Mouse (Mus musculus): ENCODE data around the gene Krtap4-7. TPM values are rescaled to one million over a fixed set of nuclear protein-coding genes. Genes with fewer than 3 reads are reported as not detected.

The Krtap4-7 gene
- not detected in 4 replicates for total RNA-seq (2023; ENCODE audit: inconsistent age)

GRCm38 (mm10) chr11:99643635-99644139, at the start of gene Krtap4-7:
Gene Krtap4-7 (minus strand): TSS chr11:99644089.

GRCm38 (mm10) chr11:99690463-99690862, 46.6 kb upstream of the Krtap4-7 start, which contains the start of gene Gm14190:
Gene Gm14190 (minus strand): TSS chr11:99690740.

GRCm38 (mm10) chr11:99665860-99666259, 22.0 kb upstream of the Krtap4-7 start, which contains the start of gene Krtap4-6:
Gene Krtap4-6 (minus strand): TSS chr11:99665960.

DNA sequence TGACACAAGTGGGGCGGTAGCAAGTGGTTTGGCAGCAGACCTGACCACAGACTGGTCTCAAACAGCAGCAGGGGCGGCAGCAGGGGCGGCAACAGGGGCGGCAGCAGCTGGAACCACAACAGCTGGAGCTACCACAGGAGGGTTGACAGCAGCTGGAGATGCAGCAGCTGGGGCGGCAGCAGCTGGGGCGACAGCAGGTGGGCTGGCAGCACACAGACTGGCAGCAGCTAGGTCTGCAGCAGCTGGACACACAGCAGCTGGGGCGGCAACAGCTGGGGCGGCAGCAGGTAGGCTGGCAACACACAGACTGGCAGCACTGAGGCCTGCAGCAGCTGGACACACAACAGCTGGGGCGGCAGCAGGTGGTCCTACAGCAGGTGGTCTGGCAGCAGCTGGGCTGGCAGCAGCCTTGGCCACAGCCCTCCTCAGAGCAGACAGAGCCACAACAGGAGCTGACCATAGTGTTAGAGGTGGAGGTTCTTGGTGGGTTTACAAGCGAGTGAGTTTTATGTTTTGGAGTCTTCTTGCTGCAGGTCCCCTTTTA, 14.7 kb upstream of the Krtap4-7 start, which contains the start of gene Gm11563:
Gene Gm11563 (minus strand): TSS at position 494 of the 544 bp plus-strand sequence.

DNA sequence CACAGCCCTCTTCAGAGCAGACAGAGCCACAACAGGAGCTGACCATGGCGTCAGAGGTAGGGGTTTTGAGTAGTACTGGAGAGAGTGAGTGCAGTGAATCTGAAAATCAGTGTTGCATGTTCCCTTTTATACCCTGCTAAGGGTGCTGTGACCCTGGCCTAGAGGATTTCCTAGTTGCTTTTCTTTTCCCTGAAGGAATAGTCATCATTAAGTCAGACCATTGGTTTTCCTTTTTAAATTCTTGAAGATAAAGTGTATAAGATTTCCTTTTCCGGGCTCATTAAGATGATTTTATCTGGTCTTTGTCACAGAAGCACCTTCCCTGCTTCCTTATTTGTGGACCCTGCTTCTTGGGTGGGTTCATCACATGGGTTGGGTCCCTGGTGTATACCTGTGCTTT, 6.2 kb upstream of the Krtap4-7 start, which contains the start of gene Gm11555:
Gene Gm11555 (minus strand): TSS at position 101 of the 400 bp plus-strand sequence.

GRCm38 (mm10) chr11:99634653-99635134, 9.2 kb downstream of the Krtap4-7 start, which contains the start of gene Krtap4-2:
Gene Krtap4-2 (minus strand): TSS chr11:99635084.

GRCm38 (mm10) chr11:99628138-99628537, 15.8 kb downstream of the Krtap4-7 start, which contains the start of gene Krtap4-1:
Gene Krtap4-1 (minus strand): TSS chr11:99628238.

DNA sequence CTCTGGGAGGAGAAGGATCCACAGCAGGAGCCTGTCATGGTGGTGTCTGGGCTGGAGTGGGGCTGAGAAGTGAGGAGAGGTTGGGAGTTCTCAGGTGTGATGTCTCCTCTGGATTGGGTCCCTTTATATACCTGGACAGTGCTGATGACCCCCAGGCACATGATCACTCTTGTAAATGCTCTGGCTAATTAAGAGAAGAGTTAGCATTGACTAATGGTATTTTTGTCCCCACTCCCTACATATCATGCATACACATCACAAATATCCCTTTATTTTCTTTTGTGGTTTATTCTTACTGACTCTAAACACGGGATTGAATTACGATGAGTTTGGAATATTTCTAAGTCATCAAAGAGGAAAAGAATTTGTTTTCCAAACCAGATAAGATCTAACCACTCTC, 23.6 kb downstream of the Krtap4-7 start, which contains the start of gene Gm11562:
Gene Gm11562 (minus strand): TSS at position 101 of the 400 bp plus-strand sequence.

GRCm38 (mm10) chr11:99614796-99615363, 29.0 kb downstream of the Krtap4-7 start, which contains the start of gene Krtap2-4:
Gene Krtap2-4 (minus strand): TSS chr11:99614846.

GRCm38 (mm10) chr11:99610089-99610488, 33.8 kb downstream of the Krtap4-7 start, which contains the start of gene Gm11937:
Gene Gm11937 (minus strand): TSS chr11:99610189.

GRCm38 (mm10) chr11:99603208-99603607, 40.7 kb downstream of the Krtap4-7 start, which contains the start of gene Gm11938:
Gene Gm11938 (minus strand): TSS chr11:99603308.

DNA sequence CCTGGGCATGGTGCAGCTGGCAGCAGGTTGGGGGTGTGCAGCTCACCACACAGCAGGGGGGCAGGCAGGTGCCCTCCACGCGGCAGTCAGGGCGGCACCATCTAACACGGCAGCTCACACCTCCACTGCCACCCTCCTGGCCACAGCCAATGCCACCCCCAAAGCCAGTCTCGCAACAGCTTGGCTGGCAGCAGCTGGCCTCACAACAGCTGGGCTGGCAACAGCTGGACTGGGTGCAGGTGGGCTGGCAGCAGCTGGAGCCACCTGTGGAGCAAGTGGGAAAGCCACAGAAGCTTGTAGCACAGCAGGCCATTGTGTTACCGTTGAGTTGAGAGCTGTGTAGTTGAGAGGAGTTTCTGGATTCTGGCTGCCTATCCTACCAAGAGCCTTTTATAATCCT, 46.1 kb downstream of the Krtap4-7 start, which contains the start of gene Krtap9-3:
Gene Krtap9-3 (minus strand): TSS at position 364 of the 400 bp plus-strand sequence.

Other genes with a start within 250 kb of the Krtap4-7 start
- gene Krt12, start 221.8 kb downstream of the Krtap4-7 start, total RNA-seq (2023; ENCODE audit: inconsistent age), result not detected in 4 replicates
- gene Krt20, start 205.9 kb downstream of the Krtap4-7 start, total RNA-seq (2023; ENCODE audit: inconsistent age), result not detected in 4 replicates
- not detected in 4 replicates for gene Krt23, start 151.0 kb downstream of the Krtap4-7 start, total RNA-seq (2023; ENCODE audit: inconsistent age)
- gene Krt39, start 122.8 kb downstream of the Krtap4-7 start, total RNA-seq (2023; ENCODE audit: inconsistent age), result not detected in 4 replicates
- not detected in 4 replicates for gene Krt40, start 100.9 kb downstream of the Krtap4-7 start, total RNA-seq (2023; ENCODE audit: inconsistent age)
- gene Krtap3-3, start 93.2 kb downstream of the Krtap4-7 start, total RNA-seq (2023; ENCODE audit: inconsistent age), result not detected in 4 replicates
- gene Krtap3-2, start 87.2 kb downstream of the Krtap4-7 start, total RNA-seq (2023; ENCODE audit: inconsistent age), result not detected in 4 replicates
- not detected in 4 replicates for gene Gm11939, start 84.6 kb downstream of the Krtap4-7 start, total RNA-seq (2023; ENCODE audit: inconsistent age)
- gene Krtap3-1, start 77.5 kb downstream of the Krtap4-7 start, total RNA-seq (2023; ENCODE audit: inconsistent age), result not detected in 4 replicates
- not detected in 4 replicates for gene Krtap1-5, start 63.1 kb downstream of the Krtap4-7 start, total RNA-seq (2023; ENCODE audit: inconsistent age)
- not detected in 4 replicates for gene Krtap1-4, start 60.4 kb downstream of the Krtap4-7 start, total RNA-seq (2023; ENCODE audit: inconsistent age)
- not detected in 4 replicates for gene Krtap1-3, start 52.8 kb downstream of the Krtap4-7 start, total RNA-seq (2023; ENCODE audit: inconsistent age)
- not detected in 4 replicates for gene Krtap9-3, start 46.0 kb downstream of the Krtap4-7 start, total RNA-seq (2023; ENCODE audit: inconsistent age)
- not detected in 4 replicates for gene Gm11938, start 40.8 kb downstream of the Krtap4-7 start, total RNA-seq (2023; ENCODE audit: inconsistent age)
- not detected in 4 replicates for gene Gm11937, start 33.9 kb downstream of the Krtap4-7 start, total RNA-seq (2023; ENCODE audit: inconsistent age)
- not detected in 4 replicates for gene Krtap2-4, start 29.2 kb downstream of the Krtap4-7 start, total RNA-seq (2023; ENCODE audit: inconsistent age)
- not detected in 4 replicates for gene Gm11562, start 23.7 kb downstream of the Krtap4-7 start, total RNA-seq (2023; ENCODE audit: inconsistent age)
- gene Krtap4-1, start 15.9 kb downstream of the Krtap4-7 start, total RNA-seq (2023; ENCODE audit: inconsistent age), result not detected in 4 replicates
- not detected in 4 replicates for gene Krtap4-2, start 9.0 kb downstream of the Krtap4-7 start, total RNA-seq (2023; ENCODE audit: inconsistent age)
- not detected in 4 replicates for gene Gm11555, start 6.1 kb upstream of the Krtap4-7 start, total RNA-seq (2023; ENCODE audit: inconsistent age)
- not detected in 4 replicates for gene Gm11563, start 14.9 kb upstream of the Krtap4-7 start, total RNA-seq (2023; ENCODE audit: inconsistent age)
- not detected in 4 replicates for gene Krtap4-6, start 21.9 kb upstream of the Krtap4-7 start, total RNA-seq (2023; ENCODE audit: inconsistent age)
- not detected in 4 replicates for gene Gm14190, start 46.7 kb upstream of the Krtap4-7 start, total RNA-seq (2023; ENCODE audit: inconsistent age)
- gene Gm14180, start 90.2 kb upstream of the Krtap4-7 start, total RNA-seq (2023; ENCODE audit: inconsistent age), result not detected in 4 replicates
- gene Gm11595, start 128.8 kb upstream of the Krtap4-7 start, total RNA-seq (2023; ENCODE audit: inconsistent age), result not detected in 4 replicates
- not detected in 4 replicates for gene Krtap4-8, start 136.6 kb upstream of the Krtap4-7 start, total RNA-seq (2023; ENCODE audit: inconsistent age)
- not detected in 4 replicates for gene Krtap4-9, start 141.1 kb upstream of the Krtap4-7 start, total RNA-seq (2023; ENCODE audit: inconsistent age)
- not detected in 4 replicates for gene Gm11596, start 149.4 kb upstream of the Krtap4-7 start, total RNA-seq (2023; ENCODE audit: inconsistent age)
- not detected in 4 replicates for gene Gm11569, start 154.8 kb upstream of the Krtap4-7 start, total RNA-seq (2023; ENCODE audit: inconsistent age)
- gene Gm11554, start 160.4 kb upstream of the Krtap4-7 start, total RNA-seq (2023; ENCODE audit: inconsistent age), result not detected in 4 replicates
- gene Krtap4-13, start 165.8 kb upstream of the Krtap4-7 start, total RNA-seq (2023; ENCODE audit: inconsistent age), result not detected in 4 replicates
- gene Gm11564, start 171.6 kb upstream of the Krtap4-7 start, total RNA-seq (2023; ENCODE audit: inconsistent age), result not detected in 4 replicates
- gene 2300003K06Rik, start 194.0 kb upstream of the Krtap4-7 start, total RNA-seq (2023; ENCODE audit: inconsistent age), result not detected in 4 replicates
- gene Krtap4-16, start 207.5 kb upstream of the Krtap4-7 start, total RNA-seq (2023; ENCODE audit: inconsistent age), result not detected in 4 replicates
- gene Gm11568, start 213.8 kb upstream of the Krtap4-7 start, total RNA-seq (2023; ENCODE audit: inconsistent age), result not detected in 4 replicates
- gene Gm11559, start 220.4 kb upstream of the Krtap4-7 start, total RNA-seq (2023; ENCODE audit: inconsistent age), result not detected in 4 replicates
- gene Krtap9-1, start 229.3 kb upstream of the Krtap4-7 start, total RNA-seq (2023; ENCODE audit: inconsistent age), result not detected in 4 replicates
- not detected in 4 replicates for gene Gm11567, start 235.1 kb upstream of the Krtap4-7 start, total RNA-seq (2023; ENCODE audit: inconsistent age)